Mouse (Mus musculus) ES-Bruce4 (cell line): Measurements from ENCODE around the gene Abca8a. TPM values are rescaled to one million over a fixed set of nuclear protein-coding genes. Genes with fewer than 3 reads are reported as not detected.

ENCODE experiments used
- H3K27ac ChIP-seq: 2 replicates; pipeline ENCODE4 v1.5.1; 2012; ENCODE audit warnings: low read length, inconsistent platforms; ENCODE audit not compliant: insufficient read depth
- H3K27me3 ChIP-seq: 2 replicates; pipeline ENCODE4 v1.6.1; 2012; ENCODE audit warnings: mild to moderate bottlenecking, low read length, inconsistent platforms; ENCODE audit not compliant: control insufficient read depth, poor library complexity, insufficient read depth, severe bottlenecking
- H3K36me3 ChIP-seq: 2 replicates; pipeline ENCODE4 v1.6.1; 2012; ENCODE audit warnings: inconsistent platforms, mild to moderate bottlenecking, low read length, moderate library complexity; ENCODE audit not compliant: control insufficient read depth, poor library complexity, insufficient read depth, severe bottlenecking
- H3K4me1 ChIP-seq: one replicate; pipeline ENCODE4 v1.8.1; 2011; ENCODE audit warnings: low read length; ENCODE audit not compliant: control insufficient read depth, insufficient read depth
- H3K4me3 ChIP-seq: 2 replicates; pipeline ENCODE4 v1.5.1; 2011; ENCODE audit warnings: low read depth, mild to moderate bottlenecking, low read length
- H3K9ac ChIP-seq: 2 replicates; pipeline ENCODE4 v1.6.1; 2012; ENCODE audit warnings: low read depth, mild to moderate bottlenecking, inconsistent platforms; ENCODE audit not compliant: poor library complexity, severe bottlenecking
- H3K9me3 ChIP-seq: replicated peaks from 2 replicates; pipeline ENCODE4 v1.6.1; 2012; ENCODE audit warnings: mild to moderate bottlenecking, low read length, inconsistent platforms; ENCODE audit not compliant: control insufficient read depth, poor library complexity, insufficient read depth, severe bottlenecking
- CTCF ChIP-seq: IDR thresholded peaks from one replicate; pipeline ENCODE4 v1.8.1; 2011; ENCODE audit warnings: low read depth, low read length
- EP300 ChIP-seq: IDR thresholded peaks from 2 replicates; pipeline ENCODE4 v1.6.1; 2011; ENCODE audit warnings: low read depth, low read length; ENCODE audit not compliant: insufficient read depth
- POLR2A ChIP-seq: IDR thresholded peaks from one replicate; pipeline ENCODE4 v1.8.1; 2011; ENCODE audit warnings: low read length; ENCODE audit not compliant: insufficient read depth
- polyA plus RNA-seq: library from polyadenylated mRNA; stranded (reverse); fragments of >200 nt; gene quantifications from 2 replicates; pipeline ENCODE4 v1.2.4, GENCODE M21; 2011; ENCODE audit warnings: low read depth; ENCODE audit not compliant: missing spikeins, insufficient read depth, insufficient read length

The Abca8a gene
- polyA plus RNA-seq = not detected in 2 replicates

GRCm38 (mm10) chr11:110095858-110096257 lies at the start of gene Abca8a:
Gene Abca8a (minus strand): TSS chr11:110095978.
- Histone ChIP-seq H3K4me1 (no peaks in the 10 kb centered on the region), H3K27ac (no peak within 1 kb of the TSS), H3K9me3 (no peaks in the 10 kb centered on the region), H3K4me3 (no peak within 1 kb of the TSS), H3K36me3 (no peaks in the 10 kb centered on the region), H3K27me3 (no peaks in the 10 kb centered on the region), H3K9ac (no peak within 1 kb of the TSS)
- TF ChIP-seq POLR2A (no peak), EP300 (no peak)

- no peaks in the 10 kb centered on the region for H3K4me1 ChIP-seq
- no peak overlapping the region for H3K27ac ChIP-seq
- no peaks in the 10 kb centered on the region for H3K36me3 ChIP-seq
- H3K27me3 ChIP-seq = no peaks in the 10 kb centered on the region
- H3K4me3 ChIP-seq = no peak overlapping the region
- H3K9ac ChIP-seq = no peak overlapping the region
- H3K9me3 ChIP-seq = no peaks in the 10 kb centered on the region
- TF ChIP-seq POLR2A = no peak
- no peak for TF ChIP-seq CTCF
- TF ChIP-seq EP300 = no peak
Measured at GRCm38 (mm10) chr11:110145421-110145820, 49.6 kb upstream of the Abca8a start.

GRCm38 (mm10) chr11:110130760-110131159 lies 35.0 kb upstream of the Abca8a start:
- Histone ChIP-seq H3K36me3 (no peaks in the 10 kb centered on the region), H3K27ac (no peak overlapping the region), H3K4me1 (no peaks in the 10 kb centered on the region), H3K4me3 (no peak overlapping the region), H3K9ac (no peak overlapping the region), H3K9me3 (no peaks in the 10 kb centered on the region), H3K27me3 (no peaks in the 10 kb centered on the region)
- no peak for TF ChIP-seq CTCF
- TF ChIP-seq POLR2A = no peak
- TF ChIP-seq EP300 = no peak

- no peaks in the 10 kb centered on the region for H3K36me3 ChIP-seq
- H3K9ac ChIP-seq = no peak overlapping the region
- H3K4me1 ChIP-seq = no peaks in the 10 kb centered on the region
- TF ChIP-seq POLR2A (no peak), EP300 (no peak)
- no peak overlapping the region for H3K4me3 ChIP-seq
- no peaks in the 10 kb centered on the region for H3K27me3 ChIP-seq
- no peaks in the 10 kb centered on the region for H3K9me3 ChIP-seq
- no peak overlapping the region for H3K27ac ChIP-seq
Measured at GRCm38 (mm10) chr11:110111137-110111536, 15.4 kb upstream of the Abca8a start.

GRCm38 (mm10) chr11:110101437-110101836 lies 5.7 kb upstream of the Abca8a start:
- TF ChIP-seq POLR2A = no peak
- TF ChIP-seq CTCF = no peak
- TF ChIP-seq EP300 = no peak
- Histone ChIP-seq H3K27me3 (no peaks in the 10 kb centered on the region), H3K4me3 (no peak overlapping the region), H3K9ac (no peak overlapping the region), H3K36me3 (no peaks in the 10 kb centered on the region), H3K27ac (no peak overlapping the region), H3K4me1 (no peaks in the 10 kb centered on the region), H3K9me3 (no peaks in the 10 kb centered on the region)

GRCm38 (mm10) chr11:110098901-110099300 lies 3.1 kb upstream of the Abca8a start:
- H3K4me3 ChIP-seq = no peak overlapping the region
- no peak overlapping the region for H3K9ac ChIP-seq
- no peaks in the 10 kb centered on the region for H3K27me3 ChIP-seq
- H3K36me3 ChIP-seq = no peaks in the 10 kb centered on the region
- no peaks in the 10 kb centered on the region for H3K9me3 ChIP-seq
- H3K27ac ChIP-seq = no peak overlapping the region
- no peaks in the 10 kb centered on the region for H3K4me1 ChIP-seq
- TF ChIP-seq CTCF (no peak), EP300 (no peak), POLR2A (no peak)

- no peaks in the 10 kb centered on the region for H3K9me3 ChIP-seq
- no peak overlapping the region for H3K9ac ChIP-seq
- H3K27me3 ChIP-seq = no peaks in the 10 kb centered on the region
- H3K27ac ChIP-seq = no peak overlapping the region
- TF ChIP-seq CTCF = no peak
- TF ChIP-seq POLR2A = no peak
- TF ChIP-seq EP300 = no peak
- H3K4me3 ChIP-seq = no peak overlapping the region
- no peaks in the 10 kb centered on the region for H3K4me1 ChIP-seq
- no peaks in the 10 kb centered on the region for H3K36me3 ChIP-seq
Measured at GRCm38 (mm10) chr11:110097465-110097864, 1.7 kb upstream of the Abca8a start.
